Mouse (Mus musculus): ENCODE results near the gene Gabbr2.

- TF ChIP-seq POLR2A (IDR thresholded peaks at IDR 0.05; ENCODE audit: borderline replicate concordance, extremely low read depth, low read depth, low read length) (no peak), CTCF (IDR thresholded peaks at IDR 0.05; ENCODE audit: insufficient read depth, low read length) (no peak)
Observed at GRCm38 (mm10) chr4:47012476-47012875, 20.8 kb upstream of the Gabbr2 start.
